Comparison of ENCODE assay signal across 23 mouse cellular contexts in the genomic region with DNA sequence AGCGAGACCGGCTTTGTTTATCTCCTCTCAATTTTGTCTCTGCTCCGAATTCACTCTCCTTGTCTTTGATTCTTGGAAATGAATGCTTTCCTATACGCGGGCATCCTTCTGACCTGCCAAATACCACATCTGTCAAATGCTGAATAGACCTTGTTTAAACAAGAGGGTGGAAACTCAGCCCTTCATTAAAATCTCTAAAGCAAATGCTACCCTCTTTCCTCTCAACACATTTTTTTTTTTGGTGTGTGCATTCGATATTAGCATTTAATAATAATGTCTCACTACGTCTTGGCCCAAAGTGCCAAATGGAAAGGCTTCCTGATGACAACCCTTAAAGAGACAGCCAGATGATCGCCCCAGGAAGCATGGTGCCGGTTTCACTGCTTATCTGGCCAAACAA.
DNase-seq lines count a peak whose midpoint lies in the region; ATAC-seq and TF ChIP-seq lines count a peak whose summit lies in the region.
"Had no signal": no experiment of that assay in that cellular context is flagged by ENCODE, and none has a peak within 500 bp of the region (broad histone marks: within the 10 kb centered on the region; RNA-seq: fewer than 3 reads in every experiment).

No protein-coding gene starts in this region.

- H3K4me3 ChIP-seq in forebrain, embryonic 14.5 days (ENCODE audit: low read depth, low read length): no peak overlapping the region
- no peak overlapping the region for H3K4me3 ChIP-seq in forebrain, embryonic 11.5 days (ENCODE audit: low read depth, low read length)
- no peak overlapping the region for H3K4me3 ChIP-seq in bone marrow macrophage, adult 2 months (ENCODE audit: insufficient read depth, low read length)
- no peak overlapping the region for H3K4me3 ChIP-seq in forebrain, embryonic 16.5 days (replicated peaks; ENCODE audit: low read length)
- H3K4me3 ChIP-seq: erythroblast, embryonic 14.5 days; gastrocnemius, adult 2 months; hindbrain, embryonic 12.5 days; hindbrain, embryonic 15.5 days had no signal

- H3K27ac ChIP-seq in forebrain, embryonic 14.5 days (ENCODE audit: low read depth, low read length): no peak overlapping the region
- H3K27ac ChIP-seq in forebrain, embryonic 11.5 days (ENCODE audit: low read depth, low read length): no peak overlapping the region
- H3K27ac ChIP-seq in bone marrow macrophage, adult 2 months (ENCODE audit: insufficient read depth, low read depth, low read length): peak overlapping the region; percentile 13
- no peak overlapping the region for H3K27ac ChIP-seq in forebrain, embryonic 16.5 days (ENCODE audit: low read length)
- H3K27ac ChIP-seq: gastrocnemius, adult 2 months; hindbrain, embryonic 12.5 days; hindbrain, embryonic 15.5 days had no signal

- H3K36me3 ChIP-seq in forebrain, embryonic 14.5 days (ENCODE audit: control insufficient read depth, insufficient read depth, low read length): no peaks in the 10 kb centered on the region
- no peaks in the 10 kb centered on the region for H3K36me3 ChIP-seq in forebrain, embryonic 11.5 days (ENCODE audit: control insufficient read depth, insufficient read depth, low read length)
- no peaks in the 10 kb centered on the region for H3K36me3 ChIP-seq in forebrain, embryonic 16.5 days (ENCODE audit: control insufficient read depth, insufficient read depth)
- H3K36me3 ChIP-seq: hindbrain, embryonic 12.5 days; hindbrain, embryonic 15.5 days had no signal

- no peak for TF ChIP-seq POLR2A in bone marrow macrophage, adult 2 months (IDR thresholded peaks at IDR 0.05; ENCODE audit: borderline replicate concordance, low read depth, low read length)
- TF ChIP-seq POLR2A in brain, embryonic 14.5 days (IDR thresholded peaks at IDR 0.05; ENCODE audit: borderline replicate concordance, extremely low read depth, insufficient read depth, insufficient read length, poor library complexity, severe bottlenecking): no peak

- H3K4me1 ChIP-seq in forebrain, embryonic 14.5 days (ENCODE audit: control insufficient read depth, insufficient read depth, low read length): peaks cover 9% of the 10 kb centered on the region; the same call in 1 of the 2 replicates
- no peaks in the 10 kb centered on the region for H3K4me1 ChIP-seq in forebrain, embryonic 11.5 days (replicated peaks; ENCODE audit: control insufficient read depth, insufficient read depth, low read length)
- peaks cover 15% of the 10 kb centered on the region for H3K4me1 ChIP-seq in bone marrow macrophage, adult 2 months (ENCODE audit: control insufficient read depth, insufficient read depth, low read length)
- peaks cover 4% of the 10 kb centered on the region; the same call in 1 of the 2 replicates for H3K4me1 ChIP-seq in forebrain, embryonic 16.5 days (replicated peaks; ENCODE audit: control insufficient read depth, insufficient read depth, low read length)

- no peaks in the 10 kb centered on the region for H3K27me3 ChIP-seq in forebrain, embryonic 14.5 days (replicated peaks; ENCODE audit: control insufficient read depth, insufficient read depth, low read length)
- H3K27me3 ChIP-seq in forebrain, embryonic 11.5 days (ENCODE audit: control insufficient read depth, insufficient read depth, low read length): no peaks in the 10 kb centered on the region
- H3K27me3 ChIP-seq in forebrain, embryonic 16.5 days (replicated peaks; ENCODE audit: control insufficient read depth, insufficient read depth, low read length): no peaks in the 10 kb centered on the region
- H3K27me3 ChIP-seq: hindbrain, embryonic 12.5 days; hindbrain, embryonic 15.5 days had no signal

- no peak overlapping the region for H3K4me2 ChIP-seq in forebrain, embryonic 14.5 days (ENCODE audit: low read length)
- no peak overlapping the region for H3K4me2 ChIP-seq in forebrain, embryonic 11.5 days (ENCODE audit: low read depth, low read length, severe bottlenecking)
- H3K4me2 ChIP-seq in forebrain, embryonic 16.5 days (ENCODE audit: low read length): peak overlapping the region; percentile 10; the same call in 1 of the 2 replicates
- H3K4me2 ChIP-seq: heart, embryonic 11.5 days; hindbrain, embryonic 12.5 days; hindbrain, embryonic 15.5 days had no signal

- WGBS in forebrain, embryonic 14.5 days: 30% methylated on average over 9 of the region's 9 CpGs
- 60% methylated on average over 9 of the region's 9 CpGs for WGBS in forebrain, embryonic 11.5 days
- 14% methylated on average over 9 of the region's 9 CpGs for WGBS in forebrain, embryonic 16.5 days

- no peak for TF ChIP-seq CTCF in bone marrow macrophage, adult 2 months (IDR thresholded peaks at IDR 0.05; ENCODE audit: low read depth, low read length)
- TF ChIP-seq CTCF in brain, embryonic 14.5 days (IDR thresholded peaks at IDR 0.05; ENCODE audit: borderline replicate concordance, extremely low read depth, insufficient read depth, insufficient read length): no peak

- no peak for ATAC-seq in forebrain, embryonic 14.5 days
- no peak for ATAC-seq in forebrain, embryonic 11.5 days (replicated peaks; ENCODE audit: low FRiP score)
- ATAC-seq in forebrain, embryonic 16.5 days: peak; percentile 61; the same call in 1 of the 2 replicates
- ATAC-seq: CD4-positive, CD25-positive, alpha-beta regulatory T cell, adult 4 months; inflammation-experienced regulatory T-cells, adult 6 months; intestine, embryonic 16.5 days had no signal

- H3K9ac ChIP-seq in forebrain, embryonic 14.5 days (ENCODE audit: low read length): no peak overlapping the region
- no peak overlapping the region for H3K9ac ChIP-seq in forebrain, embryonic 11.5 days (ENCODE audit: low read length)
- no peak overlapping the region for H3K9ac ChIP-seq in forebrain, embryonic 16.5 days (replicated peaks; ENCODE audit: low read depth, low read length)
- H3K9ac ChIP-seq: hindbrain, embryonic 12.5 days; hindbrain, embryonic 15.5 days had no signal

- no peaks in the 10 kb centered on the region for H3K9me3 ChIP-seq in forebrain, embryonic 14.5 days (replicated peaks; ENCODE audit: control insufficient read depth, low read length)
- no peaks in the 10 kb centered on the region for H3K9me3 ChIP-seq in forebrain, embryonic 11.5 days (ENCODE audit: control insufficient read depth, low read length)
- H3K9me3 ChIP-seq in forebrain, embryonic 16.5 days (ENCODE audit: control insufficient read depth, low read length): no peaks in the 10 kb centered on the region
- H3K9me3 ChIP-seq: hindbrain, embryonic 12.5 days; hindbrain, embryonic 15.5 days had no signal

- peak; percentile 56 for DNase-seq in forebrain, embryonic 14.5 days (ENCODE audit: low spot score)
- DNase-seq in forebrain, embryonic 11.5 days (ENCODE audit: low spot score): no peak
- DNase-seq in brain, embryonic 14.5 days (ENCODE audit: low read depth): peak; percentile 73
- no peak for DNase-seq in spleen, postnatal 4 days (ENCODE audit: low spot score in 2 of 2)
- no peak for DNase-seq in spleen, postnatal 36 days (ENCODE audit: low spot score in 2 of 2)
- DNase-seq: adrenal gland, adult 2 months; adrenal gland, postnatal 14 days; cerebellum, adult 18-20 months; cerebellum, adult 9-10 months; cerebellum, postnatal 25 days; gastrocnemius, adult 2 months; gastrocnemius, postnatal 14 days; heart, adult 11 months; kidney, adult 18-20 months had no signal

Comparison
In these comparisons a context has a peak if more than half of its experiments do, and no peak if none do; other contexts are left out.
1. DNase-seq: peak in forebrain, embryonic 14.5 days (single experiment) and brain, embryonic 14.5 days (single experiment); none in forebrain, embryonic 11.5 days (single experiment), spleen, postnatal 4 days (0 of 2) and spleen, postnatal 36 days (0 of 2).